Mouse (Mus musculus) adrenal gland, postnatal 14 days (tissue): ENCODE data around the gene H2-M10.3. TPM values are rescaled to one million over a fixed set of nuclear protein-coding genes. Genes with fewer than 3 reads are reported as not detected.
A peak's percentile ranks its signal among the peaks of the same experiment; 100 is the strongest.
"Not testable (repeated sequence)": the region's sequence is repeated elsewhere in the genome, so short reads cannot be mapped to it uniquely, and the experiment has no call there.

ENCODE experiments used
- DNase-seq: peaks from one replicate; pipeline ENCODE4 v3.0.0; 2021; ENCODE audit warnings: mixed read lengths
- long read RNA-seq, 2 experiments: library from polyadenylated mRNA; stranded (forward); transcript quantifications; one replicate each; pipeline ENCODE4 v2.0.0; 2021
- total RNA-seq: library from RNA; stranded (reverse); gene quantifications from 2 replicates; pipeline ENCODE4 v1.2.3, GENCODE M21; 2021

Gene H2-M10.3
- not detected in 2 replicates for total RNA-seq
- long read RNA-seq, experiment 1, result 0 reads
- long read RNA-seq, experiment 2, result 0 reads

GRCm38 (mm10) chr17:36368317-36368716 is at the start of gene H2-M10.3:
TSS of gene H2-M10.3 (minus strand) at chr17:36368417.
- DNase-seq, result not testable (repeated sequence)

- no peak for DNase-seq
Measured at GRCm38 (mm10) chr17:36417416-36417815, 49.2 kb upstream of the H2-M10.3 start.

- DNase-seq, result no peak
Measured at GRCm38 (mm10) chr17:36415407-36415806, 47.2 kb upstream of the H2-M10.3 start.

- DNase-seq, result no peak
Measured at GRCm38 (mm10) chr17:36414361-36414760, 46.1 kb upstream of the H2-M10.3 start.

- no peak for DNase-seq
Measured at GRCm38 (mm10) chr17:36389907-36390306, 21.7 kb upstream of the H2-M10.3 start.

GRCm38 (mm10) chr17:36362404-36362803 is 5.8 kb downstream of the H2-M10.3 start:
- DNase-seq, result not testable (repeated sequence)

GRCm38 (mm10) chr17:36357512-36357911 is 10.7 kb downstream of the H2-M10.3 start:
- DNase-seq, result peak; percentile 33

- DNase-seq, result no peak
Measured at GRCm38 (mm10) chr17:36355763-36356162, 12.5 kb downstream of the H2-M10.3 start.

GRCm38 (mm10) chr17:36355343-36355742 is 12.9 kb downstream of the H2-M10.3 start:
- peak; percentile 69 for DNase-seq

- DNase-seq, result no peak
Measured at GRCm38 (mm10) chr17:36326055-36326454, 42.2 kb downstream of the H2-M10.3 start, which contains the start of gene H2-M10.1. TSS of gene H2-M10.1 (minus strand) at chr17:36326155.

GRCm38 (mm10) chr17:36315689-36316253 is 52.4 kb downstream of the H2-M10.3 start:
- DNase-seq, result no peak

- peak; percentile 51 for DNase-seq
Measured at GRCm38 (mm10) chr17:36315041-36315688, 53.1 kb downstream of the H2-M10.3 start.

Other genes starting within 250 kb of the H2-M10.3 start
- 0.26 and 0.34 TPM in 2 replicates for gene Gm19684, start 246.7 kb downstream of the H2-M10.3 start, total RNA-seq
- not detected in 2 replicates for gene Gm7030, start 239.0 kb downstream of the H2-M10.3 start, total RNA-seq
- gene Gm8909, start 199.9 kb downstream of the H2-M10.3 start, total RNA-seq, result not detected in 2 replicates
- 0.44 TPM in 1 of 2 replicates, not detected in the other for gene H2-T3, start 178.1 kb downstream of the H2-M10.3 start, total RNA-seq
- 44.2 and 47.9 TPM in 2 replicates for gene Rpp21, start 110.3 kb downstream of the H2-M10.3 start, total RNA-seq
- gene Trim39, start 96.2 kb downstream of the H2-M10.3 start, total RNA-seq, result 15.6 and 18.4 TPM in 2 replicates
- not detected in 2 replicates for gene H2-M10.2, start 81.9 kb downstream of the H2-M10.3 start, total RNA-seq
- not detected in 2 replicates for gene H2-M10.1, start 42.3 kb downstream of the H2-M10.3 start, total RNA-seq
- gene H2-M10.4, start 93.9 kb upstream of the H2-M10.3 start, total RNA-seq, result not detected in 2 replicates
- not detected in 2 replicates for gene H2-M11, start 178.7 kb upstream of the H2-M10.3 start, total RNA-seq